Mouse (Mus musculus): ENCODE measurements around the gene Lcorl.
"Not testable (repeated sequence)": the region's sequence is repeated elsewhere in the genome, so short reads cannot be mapped to it uniquely, and the experiment has no call there.

Lcorl gene

GRCm38 (mm10) chr5:45706811-45707210, 150.6 kb downstream of the Lcorl start:
- DNase-seq = no peak

GRCm38 (mm10) chr5:45691678-45692077, 165.7 kb downstream of the Lcorl start:
- DNase-seq = no peak

GRCm38 (mm10) chr5:45690802-45691201, 166.6 kb downstream of the Lcorl start:
- no peak for DNase-seq

- no peak for DNase-seq
Observed at GRCm38 (mm10) chr5:45689152-45689551, 168.3 kb downstream of the Lcorl start.

GRCm38 (mm10) chr5:45686223-45686622, 171.2 kb downstream of the Lcorl start:
- no peak for DNase-seq

- DNase-seq = no peak
Observed at GRCm38 (mm10) chr5:45685243-45685642, 172.2 kb downstream of the Lcorl start.

GRCm38 (mm10) chr5:45683388-45683787, 174.0 kb downstream of the Lcorl start:
- no peak for DNase-seq

GRCm38 (mm10) chr5:45679955-45680354, 177.5 kb downstream of the Lcorl start:
- DNase-seq = no peak

GRCm38 (mm10) chr5:45677639-45678038, 179.8 kb downstream of the Lcorl start:
- no peak for DNase-seq

GRCm38 (mm10) chr5:45675032-45675431, 182.4 kb downstream of the Lcorl start:
- DNase-seq = no peak

- no peak for DNase-seq
Observed at GRCm38 (mm10) chr5:45670894-45671494, 186.4 kb downstream of the Lcorl start.

- no peak for DNase-seq
Observed at GRCm38 (mm10) chr5:45670280-45670670, 187.1 kb downstream of the Lcorl start.

- peak; percentile 98 for DNase-seq
Observed at GRCm38 (mm10) chr5:45669598-45670279, 187.7 kb downstream of the Lcorl start, which contains the start of gene Ncapg. Gene Ncapg, plus strand, starts transcription at chr5:45669919.

- DNase-seq = no peak
Observed at GRCm38 (mm10) chr5:45669234-45669597, 188.2 kb downstream of the Lcorl start.

GRCm38 (mm10) chr5:45668831-45669230, 188.6 kb downstream of the Lcorl start:
- DNase-seq = no peak

GRCm38 (mm10) chr5:45668324-45668723, 189.1 kb downstream of the Lcorl start:
- peak; percentile 81 for DNase-seq

- not testable (repeated sequence) for DNase-seq
Observed at GRCm38 (mm10) chr5:45658406-45658805, 199.0 kb downstream of the Lcorl start.

- DNase-seq = no peak
Observed at GRCm38 (mm10) chr5:45651026-45651703, 206.2 kb downstream of the Lcorl start.
